Mouse (Mus musculus) adrenal gland (tissue): Measurements from ENCODE around the gene Fubp3.
"Not testable (repeated sequence)": the region's sequence is repeated elsewhere in the genome, so short reads cannot be mapped to it uniquely, and the experiment has no call there.

Experiments used
- intact Hi-C: fragments of 180-260 bp; cut with DNase I; formaldehyde crosslinking; loops from one replicate; pipeline ENCODE4 v1.15.1; 2025
- long read RNA-seq, 2 experiments: library from polyadenylated mRNA; unstranded; transcript quantifications; one replicate each; pipeline ENCODE4 v2.0.0; 2020; ENCODE audit warnings: borderline replicate concordance in 1 of 2; ENCODE audit not compliant: insufficient replicate concordance in 1 of 2

Gene Fubp3
- long read RNA-seq, experiment 1, transcript Fubp3-205 (1 exons, 2,342 nt) = major isoform, 16 of 23 reads
- long read RNA-seq, experiment 1, partial matches to known transcripts = 4 of 23 reads
- long read RNA-seq, experiment 1, other reads (novel, unspliced or antisense) = 3 of 23 reads
- long read RNA-seq, experiment 2, transcript Fubp3-202 (19 exons, 3,268 nt) = minor isoform, 5 of 24 reads
- long read RNA-seq, experiment 2, transcript Fubp3-205 (1 exons, 2,342 nt) = major isoform, 6 of 24 reads
- long read RNA-seq, experiment 2, partial matches to known transcripts = 6 of 24 reads
- long read RNA-seq, experiment 2, other reads (novel, unspliced or antisense) = 3 of 24 reads

- intact Hi-C loops = no loop called here
Observed at GRCm38 (mm10) chr2:31572051-31572914, at the start of gene Fubp3. TSS of gene Fubp3 (plus strand) at chr2:31572651.

DNA sequence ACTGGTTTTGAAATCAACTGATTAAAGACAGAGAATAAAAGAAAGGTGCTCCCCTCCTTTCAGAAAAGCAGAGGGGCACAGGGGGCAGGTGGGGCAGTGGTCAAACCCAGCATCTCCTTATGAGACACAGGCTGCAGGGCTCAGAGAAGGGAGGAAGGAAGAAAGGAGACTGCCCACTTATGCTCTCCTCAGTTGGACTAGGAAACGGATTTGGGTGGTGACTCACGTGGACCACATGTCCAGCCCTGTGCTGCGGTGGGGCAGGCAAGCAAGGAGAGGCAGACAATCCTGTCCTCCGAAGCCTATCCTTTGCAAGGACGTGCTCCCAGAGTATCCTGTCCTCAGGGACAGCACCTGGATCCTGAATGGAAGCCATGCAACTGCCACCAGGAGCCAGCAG is 47.8 kb upstream of the Fubp3 start:
- intact Hi-C loops = no loop called here

DNA sequence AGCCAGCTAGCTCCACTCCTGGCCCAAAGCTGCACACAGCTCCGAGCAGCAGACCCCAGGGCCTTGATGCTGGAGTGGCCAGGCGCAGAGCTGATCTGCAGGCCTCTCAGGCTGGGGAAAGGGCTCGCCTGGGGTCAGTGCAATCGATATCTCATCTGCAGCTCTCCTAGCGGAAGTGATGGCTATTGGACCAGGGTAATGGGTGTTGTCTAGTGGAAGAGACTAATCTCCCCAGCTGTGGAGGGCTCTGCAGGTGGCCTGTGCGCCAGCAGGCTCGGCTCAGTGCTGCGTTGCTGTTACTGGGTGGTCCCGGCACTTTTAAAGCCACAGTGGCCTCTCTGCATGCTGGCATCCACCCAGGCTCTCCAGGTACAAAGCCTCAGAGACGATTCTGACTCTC is 46.7 kb upstream of the Fubp3 start:
- intact Hi-C loops = no loop called here

DNA sequence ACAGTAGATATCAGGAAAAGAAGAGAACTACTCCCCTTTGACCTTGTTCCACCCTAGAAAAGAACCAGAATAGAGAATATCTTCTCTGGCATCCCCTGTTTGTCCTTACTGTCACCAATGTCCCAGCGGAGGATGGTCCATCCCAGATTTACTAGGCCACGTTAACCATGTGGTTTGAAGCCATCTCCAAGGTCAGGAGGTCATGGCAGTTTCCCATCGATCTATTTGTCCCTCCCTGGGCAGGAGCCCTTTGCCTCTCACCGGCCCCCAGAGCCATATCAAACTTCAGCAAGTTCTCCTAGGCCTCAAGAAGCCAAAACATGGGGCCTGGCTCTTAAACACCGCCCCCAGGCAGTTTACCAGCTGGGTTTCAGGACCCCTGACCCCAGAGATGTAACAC is 42.2 kb upstream of the Fubp3 start:
- intact Hi-C loops = no loop called here

DNA sequence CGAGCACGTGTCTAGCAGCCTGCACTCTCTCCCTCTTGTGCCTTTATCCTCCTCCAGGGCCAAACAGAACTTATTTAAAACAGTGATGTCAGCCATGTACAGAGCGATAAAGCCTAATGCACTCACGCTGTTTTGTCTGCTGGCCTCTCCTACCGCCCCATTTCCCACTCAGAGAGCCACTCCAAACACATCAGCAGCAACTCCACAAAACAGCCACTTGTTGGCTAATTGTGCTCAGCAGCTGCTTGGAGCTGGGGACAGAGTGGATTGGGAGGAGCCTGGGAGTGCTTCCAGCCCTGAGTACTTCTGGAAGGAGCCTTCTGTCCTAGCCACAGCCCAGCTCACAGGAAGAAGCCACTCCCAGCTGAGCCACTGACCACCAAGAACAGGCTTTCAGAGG is 35.4 kb upstream of the Fubp3 start:
- intact Hi-C loops = no loop called here

- intact Hi-C loops = no loop called here
Observed at GRCm38 (mm10) chr2:31538745-31539144, 33.7 kb upstream of the Fubp3 start.

- intact Hi-C loops = no loop called here
Observed at GRCm38 (mm10) chr2:31541581-31541980, 30.9 kb upstream of the Fubp3 start.

- intact Hi-C loops = no loop called here
Observed at GRCm38 (mm10) chr2:31547726-31548125, 24.7 kb upstream of the Fubp3 start.

- intact Hi-C loops = no loop called here
Observed at GRCm38 (mm10) chr2:31550503-31550902, 21.9 kb upstream of the Fubp3 start.

GRCm38 (mm10) chr2:31551351-31551750 is 21.1 kb upstream of the Fubp3 start:
- intact Hi-C loops = not testable (repeated sequence)

GRCm38 (mm10) chr2:31551971-31552370 is 20.5 kb upstream of the Fubp3 start:
- intact Hi-C loops = no loop called here

GRCm38 (mm10) chr2:31554619-31555018 is 17.8 kb upstream of the Fubp3 start:
- intact Hi-C loops = loop anchor here (5.0 kb wide), 1 partner anchor 67 kb away; no protein-coding TSS in a partner anchor

DNA sequence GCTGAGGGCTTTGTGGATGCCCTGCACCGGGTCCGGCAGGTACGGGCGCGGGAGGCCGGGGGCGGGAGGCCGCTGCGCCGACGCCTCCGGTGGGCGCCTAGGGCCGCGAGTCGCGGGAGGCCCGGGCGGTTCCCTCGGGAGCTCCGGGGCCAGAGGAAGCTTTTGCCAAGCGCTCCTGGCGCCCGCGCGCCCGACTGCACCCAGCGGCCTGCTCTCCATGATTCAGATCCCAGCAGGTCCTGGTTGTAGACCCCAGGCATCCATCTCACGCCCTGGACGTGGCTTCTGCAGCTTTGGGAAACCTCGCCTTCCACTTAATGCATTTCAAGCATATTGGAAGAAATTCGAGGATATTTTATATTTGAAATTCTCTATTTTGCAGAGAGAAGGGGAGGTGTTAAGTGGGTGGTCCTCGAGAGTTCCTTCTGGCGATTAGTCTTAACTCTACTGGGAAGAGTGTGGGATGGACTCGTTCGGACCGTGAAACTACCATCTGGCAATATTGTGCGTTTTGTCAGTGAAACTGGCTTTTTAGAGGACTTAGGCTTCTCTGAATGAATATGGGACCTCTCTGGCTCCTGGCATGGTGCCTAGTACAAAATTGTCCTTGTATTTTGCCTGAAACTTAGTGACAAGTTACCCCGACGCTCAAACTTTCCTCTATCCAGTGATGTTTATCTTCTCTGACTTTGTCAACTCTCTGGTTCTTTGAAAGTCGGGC is 624 bp downstream of the Fubp3 start:
- intact Hi-C loops = no loop called here

DNA sequence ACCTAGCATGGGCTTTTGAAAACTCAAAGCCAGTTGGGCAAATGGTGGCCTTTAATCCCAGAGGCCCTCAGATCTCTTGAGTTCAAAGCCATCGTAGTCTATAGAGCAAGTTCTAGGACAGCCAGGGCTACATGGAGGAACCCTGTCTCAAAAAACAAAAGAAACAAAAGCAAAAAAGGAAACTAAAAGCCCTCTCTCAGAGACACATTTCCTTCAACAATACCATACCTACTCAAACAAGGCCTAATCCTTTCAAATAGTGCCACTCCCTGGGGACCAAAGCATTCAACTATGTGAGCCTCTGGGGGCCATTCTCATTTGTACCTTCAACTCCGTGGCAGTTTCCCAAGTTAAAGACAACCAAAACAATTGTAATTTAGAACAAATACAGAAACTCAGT is 9.2 kb downstream of the Fubp3 start:
- intact Hi-C loops = no loop called here

- intact Hi-C loops = no loop called here
Observed at GRCm38 (mm10) chr2:31591799-31592484, 19.5 kb downstream of the Fubp3 start.

- intact Hi-C loops = no loop called here
Observed at GRCm38 (mm10) chr2:31607555-31607954, 35.1 kb downstream of the Fubp3 start.

DNA sequence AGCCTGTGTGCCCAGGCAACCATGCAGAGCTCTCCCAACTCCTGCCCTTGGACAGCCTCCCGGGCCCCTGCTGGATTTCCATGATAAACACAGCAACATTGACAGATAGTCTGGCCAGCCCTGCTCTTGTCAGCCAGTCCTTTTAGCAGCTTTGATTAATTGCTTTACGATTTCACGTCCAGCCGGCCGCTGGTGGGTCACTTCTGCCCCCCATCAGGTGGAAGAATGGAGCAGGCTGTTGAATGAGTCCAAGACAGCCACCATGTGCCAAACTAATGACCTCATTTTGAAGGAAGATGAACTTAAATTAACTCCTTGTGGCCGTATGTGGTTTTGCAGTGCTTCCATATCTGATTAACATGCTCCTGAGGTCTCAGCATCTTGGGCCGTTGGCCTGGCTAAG is 37.4 kb downstream of the Fubp3 start:
- intact Hi-C loops = no loop called here

DNA sequence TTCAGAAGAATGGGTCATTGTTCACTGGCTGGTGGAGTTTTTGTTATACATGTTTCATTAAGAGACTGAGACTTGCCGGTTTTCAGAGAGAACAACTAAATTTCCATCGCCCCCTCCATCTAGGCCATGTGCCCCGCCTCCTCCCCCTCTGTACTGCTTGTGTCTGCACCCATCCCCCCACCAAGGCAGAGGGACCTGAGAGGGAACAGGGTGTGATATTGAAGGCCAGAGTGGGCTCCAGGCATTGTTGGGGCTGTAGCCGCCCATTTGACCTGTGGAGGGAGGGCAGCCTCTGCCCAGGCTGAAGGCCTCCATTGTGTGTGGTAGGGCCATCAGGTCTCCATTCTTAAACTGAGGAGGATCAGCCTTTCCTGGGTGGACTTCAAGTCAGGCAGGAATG is 38.5 kb downstream of the Fubp3 start:
- intact Hi-C loops = no loop called here

- intact Hi-C loops = no loop called here
Observed at GRCm38 (mm10) chr2:31611400-31611799, 38.9 kb downstream of the Fubp3 start.

DNA sequence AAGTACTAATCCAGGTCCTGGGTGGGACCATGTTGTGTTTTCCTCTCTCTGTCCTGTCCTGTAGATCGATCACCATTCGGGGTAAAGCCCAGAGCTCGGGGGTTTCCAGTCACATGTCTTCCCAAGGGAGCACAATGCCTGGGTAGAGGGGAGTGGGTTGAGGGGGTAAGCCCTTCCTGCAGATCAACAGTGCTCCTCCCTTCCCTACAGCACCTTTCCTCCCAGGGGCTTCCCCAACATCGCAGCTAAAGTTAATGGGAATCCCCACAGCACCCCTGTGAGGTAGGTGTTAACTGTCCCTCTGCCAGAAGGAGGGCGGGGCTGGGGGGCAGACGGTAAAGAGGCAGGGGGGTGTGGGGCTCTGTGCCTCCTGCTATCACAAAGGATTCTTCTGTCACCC is 40.2 kb downstream of the Fubp3 start:
- intact Hi-C loops = no loop called here

DNA sequence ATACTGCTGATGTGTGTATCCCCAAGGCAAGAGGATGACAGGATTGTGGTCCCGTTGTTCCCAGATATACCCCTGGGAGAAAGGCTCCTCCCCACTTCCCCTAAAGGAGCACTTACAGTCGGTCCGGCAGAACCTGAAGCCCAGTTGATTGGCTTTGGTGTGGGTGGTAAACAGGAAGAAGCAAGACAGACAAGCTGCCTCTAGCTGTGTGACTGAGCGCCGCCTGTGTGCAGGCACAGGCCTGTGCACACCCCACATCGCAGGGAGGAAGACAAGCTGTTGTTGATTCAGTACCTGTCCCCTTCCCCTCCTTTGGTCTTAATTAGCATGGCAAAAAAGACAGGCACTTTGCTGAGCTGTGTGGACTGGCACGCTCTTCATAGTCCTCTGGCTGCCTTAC is 41.3 kb downstream of the Fubp3 start:
- intact Hi-C loops = no loop called here
